In the genomic region with DNA sequence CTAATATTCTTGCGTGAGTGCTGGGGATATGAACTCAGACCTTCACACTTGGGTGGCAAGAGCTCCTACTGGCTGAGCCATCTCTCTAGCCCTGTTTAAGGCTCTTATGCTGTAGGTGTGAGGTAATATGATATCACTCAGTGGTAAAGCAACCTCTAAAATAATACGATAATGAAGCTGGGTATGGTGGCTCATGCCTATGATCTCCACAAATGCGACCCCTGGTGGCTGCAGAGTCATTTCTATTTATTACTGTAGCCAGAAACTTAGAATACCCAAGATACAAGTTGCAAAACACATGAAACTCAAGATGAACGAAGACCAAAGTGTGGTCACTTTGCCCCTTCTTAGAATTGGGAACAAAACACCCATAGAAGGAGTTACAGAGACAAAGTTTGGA, we compare ENCODE assay signal across 8 mouse cellular contexts. TPM values are rescaled to one million over a fixed set of nuclear protein-coding genes. Genes with fewer than 3 reads are reported as not detected.
DNase-seq lines count a peak whose midpoint lies in the region; ATAC-seq and TF ChIP-seq lines count a peak whose summit lies in the region.
"Not testable (repeated sequence)": the region's sequence is repeated elsewhere in the genome, so short reads cannot be mapped to it uniquely, and the experiment has no call there.

No protein-coding gene starts in this region.

- H3K27me3 ChIP-seq in E14TG2a.4 (ENCODE audit: insufficient read depth, low read length), result peaks cover 48% of the 10 kb centered on the region
- H3K27me3 ChIP-seq in embryonic facial prominence, embryonic 14.5 days (replicated peaks; ENCODE audit: control insufficient read depth, insufficient read depth, low read length), result peaks cover 22% of the 10 kb centered on the region
- not testable (repeated sequence) for H3K27me3 ChIP-seq in hindbrain, embryonic 11.5 days (ENCODE audit: control insufficient read depth, insufficient read depth, low read length); lung, postnatal 0 days (replicated peaks; ENCODE audit: insufficient read depth, low read length)

- H3K9me3 ChIP-seq in E14TG2a.4 (ENCODE audit: low read length); embryonic facial prominence, embryonic 14.5 days (ENCODE audit: control insufficient read depth, low read length); hindbrain, embryonic 11.5 days (ENCODE audit: control insufficient read depth, low read length); lung, postnatal 0 days (ENCODE audit: low read length): not testable (repeated sequence)

- not testable (repeated sequence) for TF ChIP-seq EP300 in lung, postnatal 0 days (IDR thresholded peaks at IDR 0.05)

- not testable (repeated sequence) for H3K4me3 ChIP-seq in E14TG2a.4 (replicated peaks; ENCODE audit: low read length); embryonic facial prominence, embryonic 14.5 days (ENCODE audit: low read depth, low read length); hindbrain, embryonic 11.5 days (ENCODE audit: low read depth, low read length); lung, postnatal 0 days (ENCODE audit: low read depth, low read length)

- not testable (repeated sequence) for H3K36me3 ChIP-seq in E14TG2a.4 (ENCODE audit: insufficient read depth, low read length); embryonic facial prominence, embryonic 14.5 days (ENCODE audit: control insufficient read depth, insufficient read depth, low read length); hindbrain, embryonic 11.5 days (ENCODE audit: control insufficient read depth, insufficient read depth, low read length); lung, postnatal 0 days (ENCODE audit: insufficient read depth, low read length)

- 53% methylated on average over 4 of the region's 4 CpGs for WGBS in embryonic facial prominence, embryonic 14.5 days
- 58% methylated on average over 4 of the region's 4 CpGs for WGBS in hindbrain, embryonic 11.5 days
- 40% methylated on average over 4 of the region's 4 CpGs for WGBS in lung, postnatal 0 days

- H3K4me2 ChIP-seq in embryonic facial prominence, embryonic 14.5 days (ENCODE audit: low read depth, low read length); hindbrain, embryonic 11.5 days (replicated peaks; ENCODE audit: low read depth, low read length); lung, postnatal 0 days (replicated peaks; ENCODE audit: low read depth, low read length): not testable (repeated sequence)

- H3K4me1 ChIP-seq in E14TG2a.4 (replicated peaks; ENCODE audit: low read depth, low read length), result peaks cover 19% of the 10 kb centered on the region
- H3K4me1 ChIP-seq in embryonic facial prominence, embryonic 14.5 days (ENCODE audit: control insufficient read depth, insufficient read depth, low read length); hindbrain, embryonic 11.5 days (replicated peaks; ENCODE audit: control insufficient read depth, insufficient read depth, low read length); lung, postnatal 0 days (ENCODE audit: insufficient read depth, low read depth, low read length): not testable (repeated sequence)

- peak; percentile 28 to 57 for DNase-seq in adrenal gland, postnatal 36 days
- peak; percentile 32 for DNase-seq in embryonic facial prominence, embryonic 14.5 days (ENCODE audit: low spot score)
- peak; percentile 48 for DNase-seq in hindbrain, embryonic 11.5 days (ENCODE audit: low spot score)
- DNase-seq in kidney, postnatal 4 days, result peak; percentile 59 to 65
- DNase-seq in lung, postnatal 0 days (ENCODE audit: low spot score), result peak; percentile 60
- DNase-seq in right cerebral cortex, postnatal 14 days, result peak; percentile 30
- peak; percentile 19 to 39 for DNase-seq in thymus, postnatal 36 days

- not testable (repeated sequence) for ATAC-seq in embryonic facial prominence, embryonic 14.5 days (ENCODE audit: low read depth); hindbrain, embryonic 11.5 days (ENCODE audit: low FRiP score); lung, postnatal 0 days

- not testable (repeated sequence) for H3K27ac ChIP-seq in embryonic facial prominence, embryonic 14.5 days (replicated peaks; ENCODE audit: low read depth, low read length); hindbrain, embryonic 11.5 days (ENCODE audit: low read depth, low read length); lung, postnatal 0 days (ENCODE audit: low read length)

- H3K9ac ChIP-seq in embryonic facial prominence, embryonic 14.5 days (ENCODE audit: low read depth, low read length); hindbrain, embryonic 11.5 days (ENCODE audit: low read depth, low read length); lung, postnatal 0 days (replicated peaks; ENCODE audit: low read depth): not testable (repeated sequence)

- TF ChIP-seq CTCF in E14TG2a.4 (conservative IDR thresholded peaks at IDR 0.05; ENCODE audit: low read length), result peak; percentile 25
- TF ChIP-seq CTCF in lung, postnatal 0 days (IDR thresholded peaks at IDR 0.05), result peak; percentile 61

RNA-seq across cellular contexts. Expression of gene Il15ra, which starts 5.0 kb away (rescaled TPM):
- total RNA-seq in adrenal gland, postnatal 36 days (2021), result 10 to 100 TPM; 20.1 to 20.3 TPM
- polyA plus RNA-seq in embryonic facial prominence, embryonic 14.5 days (2014; fragmentation: Nextera tagmentation; extraction: Ambion mirVana), result 3.2 and 3.5 TPM in 2 replicates
- polyA plus RNA-seq in hindbrain, embryonic 11.5 days (2014; fragmentation: Nextera tagmentation; extraction: Ambion mirVana), result 0.25 and 0.39 TPM in 2 replicates
- polyA plus RNA-seq in lung, postnatal 0 days (2015; fragmentation: Nextera tagmentation; extraction: Ambion mirVana), result 4.3 and 6.7 TPM in 2 replicates
